Mouse (Mus musculus) ovary, postnatal 10 days (tissue): Measurements from ENCODE around the gene Prdm2.

Source experiments
- DNase-seq: peaks from one replicate; pipeline ENCODE4 v3.0.0; 2022; ENCODE audit warnings: low spot score

Gene Prdm2

GRCm38 (mm10) chr4:143212341-143213174 is at the start of gene Prdm2:
Gene Prdm2 (minus strand): TSS chr4:143212995.
- DNase-seq = peak; percentile 62

- no peak for DNase-seq
Measured at GRCm38 (mm10) chr4:143259718-143260349, 47.0 kb upstream of the Prdm2 start.

- DNase-seq = peak; percentile 38
Measured at GRCm38 (mm10) chr4:143258517-143258916, 45.7 kb upstream of the Prdm2 start.

GRCm38 (mm10) chr4:143257971-143258370 is 45.2 kb upstream of the Prdm2 start:
- DNase-seq = no peak

- DNase-seq = no peak
Measured at GRCm38 (mm10) chr4:143255541-143255940, 42.7 kb upstream of the Prdm2 start.

GRCm38 (mm10) chr4:143253356-143253755 is 40.6 kb upstream of the Prdm2 start:
- no peak for DNase-seq

GRCm38 (mm10) chr4:143248050-143248449 is 35.3 kb upstream of the Prdm2 start:
- no peak for DNase-seq

- DNase-seq = no peak
Measured at GRCm38 (mm10) chr4:143241294-143241693, 28.5 kb upstream of the Prdm2 start.

- DNase-seq = no peak
Measured at GRCm38 (mm10) chr4:143239615-143240201, 26.9 kb upstream of the Prdm2 start.

GRCm38 (mm10) chr4:143239117-143239516 is 26.3 kb upstream of the Prdm2 start:
- no peak for DNase-seq

GRCm38 (mm10) chr4:143238241-143239031 is 25.6 kb upstream of the Prdm2 start:
- DNase-seq = no peak

GRCm38 (mm10) chr4:143231790-143232422 is 19.1 kb upstream of the Prdm2 start:
- no peak for DNase-seq

- no peak for DNase-seq
Measured at GRCm38 (mm10) chr4:143231110-143231509, 18.3 kb upstream of the Prdm2 start.

GRCm38 (mm10) chr4:143227976-143228375 is 15.2 kb upstream of the Prdm2 start:
- DNase-seq = no peak

GRCm38 (mm10) chr4:143225886-143226285 is 13.1 kb upstream of the Prdm2 start:
- no peak for DNase-seq

- no peak for DNase-seq
Measured at GRCm38 (mm10) chr4:143219316-143219751, 6.5 kb upstream of the Prdm2 start.

- no peak for DNase-seq
Measured at GRCm38 (mm10) chr4:143218858-143219257, 6.1 kb upstream of the Prdm2 start.

- DNase-seq = no peak
Measured at GRCm38 (mm10) chr4:143217189-143217588, 4.4 kb upstream of the Prdm2 start.

GRCm38 (mm10) chr4:143214221-143214797 is 1.5 kb upstream of the Prdm2 start:
- no peak for DNase-seq

- DNase-seq = no peak
Measured at GRCm38 (mm10) chr4:143213571-143213970, 776 bp upstream of the Prdm2 start.

- no peak for DNase-seq
Measured at GRCm38 (mm10) chr4:143213175-143213479, 332 bp upstream of the Prdm2 start.
